Mouse (Mus musculus) embryonic fibroblast, embryonic 13.5 days (primary cell): ENCODE measurements at regions not wholly inside any gene's neighbourhood (a gene's known extent, or its start where the extent isn't known, plus 50 kb on each side); places are given as distances from the start of the nearest gene placed in this dataset.
"Not testable (repeated sequence)": the region's sequence is repeated elsewhere in the genome, so short reads cannot be mapped to it uniquely, and the experiment has no call there.

Experiments used
- H3K27ac ChIP-seq: 2 replicates; pipeline ENCODE4 v1.5.1; 2012; ENCODE audit warnings: low read length, control low read depth, inconsistent platforms; ENCODE audit not compliant: insufficient read depth
- H3K4me1 ChIP-seq: 2 replicates; pipeline ENCODE4 v1.6.1; 2011; ENCODE audit warnings: low read length; ENCODE audit not compliant: control insufficient read depth, insufficient read depth
- H3K4me3 ChIP-seq: 2 replicates; pipeline ENCODE4 v1.5.1; 2011; ENCODE audit warnings: mild to moderate bottlenecking, control low read depth, low read length; ENCODE audit not compliant: insufficient read depth
- CTCF ChIP-seq: IDR thresholded peaks from 2 replicates; pipeline ENCODE4 v1.5.1; 2011; ENCODE audit warnings: mild to moderate bottlenecking, control low read depth, low read length, moderate library complexity, borderline replicate concordance; ENCODE audit not compliant: insufficient read depth
- POLR2A ChIP-seq: IDR thresholded peaks from 2 replicates; pipeline ENCODE4 v1.6.1; 2011; ENCODE audit warnings: low read depth, mild to moderate bottlenecking, control low read depth, low read length, moderate library complexity

DNA sequence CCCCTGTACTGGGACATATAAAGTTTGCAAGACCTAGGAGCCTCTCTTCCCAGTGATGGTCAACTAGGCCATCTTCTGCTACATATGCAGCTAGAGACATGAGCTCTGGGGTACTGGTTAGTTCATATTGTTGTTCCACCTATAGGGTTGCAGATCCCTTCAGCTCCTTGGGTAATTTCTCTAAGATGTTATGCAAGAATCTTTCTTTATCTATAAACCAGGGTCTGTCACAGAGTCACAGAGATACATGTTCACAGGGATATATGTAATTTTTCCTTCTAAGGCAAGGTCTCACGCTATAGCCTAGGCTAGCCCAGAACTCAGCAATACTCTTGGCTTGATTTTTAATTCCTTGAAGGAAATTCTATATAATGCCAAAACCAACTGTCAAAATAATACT, 56.9 kb downstream of the Zfp36l1 start:
- not testable (repeated sequence) for H3K27ac ChIP-seq, H3K4me1 ChIP-seq

GRCm38 (mm10) chr12:80055394-80055793, 57.4 kb downstream of the Zfp36l1 start:
- H3K4me3 ChIP-seq = no peak overlapping the region
- no peak overlapping the region for H3K27ac ChIP-seq
- TF ChIP-seq POLR2A (no peak), CTCF (no peak)
- H3K4me1 ChIP-seq = no peaks in the 10 kb centered on the region

More for the DNA sequence above, 56.9 kb downstream of the Zfp36l1 start:
- H3K4me3 ChIP-seq = not testable (repeated sequence)

- Histone ChIP-seq H3K27ac (no peak overlapping the region), H3K4me3 (no peak overlapping the region), H3K4me1 (no peaks in the 10 kb centered on the region)
- TF ChIP-seq CTCF (no peak), POLR2A (no peak)
Observed at GRCm38 (mm10) chr12:80054655-80055037, 58.2 kb downstream of the Zfp36l1 start.

GRCm38 (mm10) chr12:80053902-80054654, 58.7 kb downstream of the Zfp36l1 start:
- no peak overlapping the region for H3K4me3 ChIP-seq
- no peak for TF ChIP-seq POLR2A
- no peak for TF ChIP-seq CTCF
- H3K27ac ChIP-seq = no peak overlapping the region
- no peaks in the 10 kb centered on the region for H3K4me1 ChIP-seq

DNA sequence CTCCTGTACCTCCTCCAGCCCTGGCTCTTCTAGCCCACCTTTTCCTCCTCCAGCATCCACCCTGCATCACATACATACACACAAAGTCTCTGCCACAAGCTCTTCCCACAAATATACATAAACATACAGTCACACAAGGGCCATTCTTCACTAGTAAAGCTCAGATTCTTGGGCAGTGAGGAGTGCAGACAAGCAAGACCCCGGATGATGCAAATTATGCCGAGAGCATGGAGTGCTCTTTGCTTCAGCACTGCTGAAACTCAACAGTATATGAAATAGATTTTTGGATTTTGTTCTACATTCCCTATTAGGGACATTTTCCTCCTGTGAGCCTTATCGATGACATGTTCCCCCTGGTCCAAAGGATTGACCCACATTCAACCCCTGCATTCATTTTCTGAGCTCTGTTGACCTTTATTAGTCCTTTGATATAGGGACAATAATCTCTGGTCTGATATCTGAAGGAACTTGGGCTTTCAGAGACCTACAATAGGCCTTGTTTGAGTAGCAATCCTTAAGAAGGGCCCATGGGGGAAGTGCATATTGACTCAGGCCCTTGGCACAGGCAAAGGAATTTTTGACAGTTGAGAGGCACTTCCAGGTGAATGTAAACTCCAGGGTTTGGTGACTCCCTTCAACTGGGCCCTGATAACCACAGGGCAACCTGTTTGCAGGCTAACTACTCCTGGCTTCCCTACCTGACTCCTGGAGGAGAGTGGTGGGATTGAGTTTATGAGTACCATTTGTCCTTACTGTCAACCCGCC, 64.4 kb downstream of the Zfp36l1 start:
- no peak for TF ChIP-seq CTCF
- H3K4me1 ChIP-seq = no peaks in the 10 kb centered on the region
- H3K4me3 ChIP-seq = no peak overlapping the region
- no peak overlapping the region for H3K27ac ChIP-seq

GRCm38 (mm10) chr12:80046625-80047303, 66.0 kb downstream of the Zfp36l1 start:
- Histone ChIP-seq H3K4me3 (no peak overlapping the region), H3K27ac (no peak overlapping the region), H3K4me1 (no peaks in the 10 kb centered on the region)
- TF ChIP-seq POLR2A = no peak
- TF ChIP-seq CTCF = no peak

DNA sequence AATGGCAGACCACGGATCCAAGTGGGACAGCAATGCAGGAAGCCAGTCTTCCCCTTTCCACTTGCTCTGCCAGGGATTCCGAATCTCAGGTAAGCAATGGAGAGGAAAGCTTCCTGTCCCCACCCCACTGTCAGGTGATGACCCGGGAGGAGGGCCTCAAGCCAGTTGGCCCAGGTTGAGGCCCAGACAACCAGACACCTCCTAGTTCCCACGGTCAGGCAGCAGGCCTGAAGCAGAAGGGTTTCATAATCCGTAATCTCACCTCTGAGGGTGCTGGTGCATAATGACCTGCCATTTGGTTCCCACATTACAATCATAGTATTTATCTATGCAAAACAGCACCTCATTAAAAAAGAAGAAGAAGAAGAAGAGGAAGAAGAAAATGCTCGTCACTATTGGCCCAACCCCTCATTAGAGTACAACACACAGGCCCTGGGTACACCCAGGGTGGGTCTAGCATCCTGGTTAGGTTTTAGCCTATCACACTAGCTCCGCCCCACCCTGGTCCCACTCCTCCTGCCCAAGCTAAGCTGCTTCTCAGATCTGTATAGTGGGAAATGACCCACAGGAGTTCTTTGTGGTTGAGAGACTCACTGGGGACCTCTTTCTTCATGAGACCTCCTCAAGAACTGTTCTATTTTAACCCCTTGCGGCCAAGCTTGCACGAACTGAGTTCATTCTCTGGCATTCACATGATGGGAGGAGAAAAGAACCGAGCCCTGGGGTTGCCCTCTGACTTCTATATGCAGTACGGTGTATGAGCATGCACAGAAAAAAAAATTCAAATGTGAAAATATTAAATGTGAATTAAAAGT, 71.1 kb downstream of the Zfp36l1 start:
- no peak overlapping the region for H3K27ac ChIP-seq
- H3K4me3 ChIP-seq = no peak overlapping the region
- no peaks in the 10 kb centered on the region for H3K4me1 ChIP-seq
- TF ChIP-seq CTCF (no peak), POLR2A (no peak)

- no peak overlapping the region for H3K27ac ChIP-seq
- H3K4me1 ChIP-seq = no peaks in the 10 kb centered on the region
- TF ChIP-seq POLR2A = no peak
- TF ChIP-seq CTCF = no peak
- H3K4me3 ChIP-seq = no peak overlapping the region
Observed at GRCm38 (mm10) chr12:80041012-80041411, 71.8 kb downstream of the Zfp36l1 start.

DNA sequence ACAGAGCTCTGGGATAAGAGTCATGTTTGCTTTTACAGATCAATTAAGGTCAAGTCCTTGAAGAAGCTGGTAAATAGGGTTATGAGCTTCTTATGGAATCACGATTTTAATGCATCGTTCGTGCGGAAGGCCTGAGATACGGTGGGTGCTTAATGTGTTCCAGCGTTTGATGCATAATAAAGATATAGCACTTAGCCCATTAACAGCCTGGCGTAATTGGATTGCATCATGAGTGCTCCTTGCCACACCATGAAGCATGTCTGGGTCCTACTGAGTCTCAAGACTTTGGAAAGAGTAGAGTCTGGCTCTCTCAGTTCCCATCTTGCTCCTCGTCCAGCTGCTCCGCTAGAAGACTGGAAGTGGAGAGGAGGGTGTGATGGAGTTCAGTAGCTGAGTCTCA, 72.6 kb downstream of the Zfp36l1 start:
- no peak overlapping the region for H3K27ac ChIP-seq
- no peaks in the 10 kb centered on the region for H3K4me1 ChIP-seq
- no peak overlapping the region for H3K4me3 ChIP-seq
- TF ChIP-seq POLR2A = no peak
- TF ChIP-seq CTCF = no peak
